Mouse (Mus musculus) bone marrow, adult 2 months (tissue): ENCODE results near the gene Tprg.

ENCODE experiments used
- CTCF ChIP-seq: fragments of 200-500 bp; IDR thresholded peaks from 2 replicates; pipeline ENCODE4 v1.5.1; 2011; ENCODE audit warnings: low read length, control low read depth; ENCODE audit not compliant: control insufficient read depth, insufficient read depth
- POLR2A ChIP-seq: fragments of 200-500 bp; IDR thresholded peaks from 2 replicates; pipeline ENCODE4 v1.6.1; 2011; ENCODE audit warnings: low read depth, mild to moderate bottlenecking, control low read depth, low read length, borderline replicate concordance; ENCODE audit not compliant: control insufficient read depth

DNA sequence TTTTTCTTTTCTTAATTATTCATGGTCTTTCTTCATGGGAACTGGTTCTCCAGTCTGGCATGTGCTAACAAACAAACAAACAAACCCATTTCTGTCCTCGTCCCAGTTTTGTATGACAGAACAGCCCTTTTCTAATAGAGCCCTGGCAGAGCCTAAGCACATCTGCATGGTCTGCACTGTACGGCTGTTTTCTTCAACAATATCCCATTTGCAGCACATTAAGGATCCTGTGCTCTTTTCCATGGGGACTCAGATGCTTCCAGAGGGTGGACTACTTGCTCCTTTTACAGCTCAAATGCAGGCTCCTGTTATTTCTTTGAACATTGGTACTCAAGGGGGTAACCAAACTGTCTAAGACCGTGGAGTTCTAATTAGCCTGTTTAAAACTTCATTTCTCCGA, 178.1 kb downstream of the Tprg start:
- TF ChIP-seq CTCF (no peak), POLR2A (no peak)
